Mouse (Mus musculus) granulocyte monocyte progenitor cell, adult 5-6 weeks (primary cell): ENCODE results near the gene Nova1. TPM values are rescaled to one million over a fixed set of nuclear protein-coding genes. Genes with fewer than 3 reads are reported as not detected.

Experiments used
- ATAC-seq: replicated peaks from 2 replicates; pipeline ENCODE4 v1.8.0; 2016; ENCODE audit warnings: mild to moderate bottlenecking, moderate TSS enrichment, inconsistent platforms; ENCODE audit not compliant: poor library complexity, severe bottlenecking
- total RNA-seq, 2 experiments: library from RNA; stranded (forward) in 1 of 2; stranded (reverse) in 1 of 2; fragments of 200-712, 200-1000 nt in 1 of 2; fragments of >200 nt in 1 of 2; fragmentation: Nextera tagmentation in 1 of 2; gene quantifications; 2 replicates each; pipeline ENCODE4 v1.2.3; 2014 to 2017

Gene Nova1
- total RNA-seq, 2 experiments from 2014 or later, result under 0.01 TPM; not detected in 1

DNA sequence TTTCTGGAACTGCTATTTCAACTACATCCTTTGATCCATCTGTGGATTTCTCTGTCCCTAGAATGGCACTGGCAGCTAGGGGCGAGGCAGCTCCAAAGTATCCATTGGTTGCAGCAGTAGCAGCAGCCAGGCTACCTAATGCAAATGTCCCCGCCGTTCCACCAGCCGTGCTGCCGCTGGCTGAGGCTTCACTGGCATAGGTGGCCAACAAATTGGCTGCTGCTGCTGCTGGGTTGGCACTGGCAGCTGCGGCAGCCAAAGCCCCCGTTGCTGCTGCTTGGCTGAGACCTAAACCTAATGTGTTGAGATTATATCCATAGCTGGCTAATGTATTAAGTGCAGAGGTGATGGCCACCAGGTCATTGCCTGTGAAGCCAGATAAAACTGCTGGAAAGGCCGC is 118.5 kb downstream of the Nova1 start:
- ATAC-seq, result no peak

DNA sequence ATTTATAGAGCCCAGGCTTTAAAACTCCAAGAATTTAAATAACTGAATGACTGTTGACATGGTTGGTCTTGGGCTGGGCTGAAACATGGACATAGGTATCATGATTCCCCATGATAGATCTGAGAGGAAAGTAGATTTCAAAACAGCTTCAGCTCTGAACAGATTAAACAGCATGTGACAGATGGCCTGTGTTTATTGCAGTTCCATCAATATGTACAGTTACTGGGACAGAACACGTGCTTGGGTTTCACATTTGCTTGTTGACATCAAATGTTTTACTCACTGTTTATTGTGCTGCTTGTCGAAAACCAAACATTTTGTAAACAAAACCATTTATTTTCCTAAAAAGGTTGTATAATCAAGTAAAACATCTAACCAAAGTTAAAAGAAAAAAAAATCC is 142.4 kb downstream of the Nova1 start:
- ATAC-seq, result no peak

DNA sequence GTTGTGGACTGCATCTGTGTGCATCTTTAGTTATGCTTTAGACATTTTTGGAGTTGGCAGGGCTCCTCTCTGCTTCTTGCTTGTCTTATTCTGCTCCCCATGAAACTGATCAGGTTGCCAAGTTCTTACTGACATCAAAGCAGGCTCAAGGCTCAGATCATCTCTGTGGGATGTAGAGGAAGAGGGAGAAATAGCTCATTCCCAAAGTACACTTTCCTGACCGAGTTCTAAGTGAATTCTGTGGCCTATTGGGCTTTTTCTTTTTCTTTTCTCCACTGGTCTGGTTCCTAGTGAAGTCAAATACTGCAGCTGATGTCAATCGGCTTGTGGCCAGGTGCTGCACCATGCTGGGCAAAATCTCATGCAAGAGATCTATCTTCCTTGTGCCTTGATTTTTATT is 152.0 kb downstream of the Nova1 start:
- no peak for ATAC-seq

DNA sequence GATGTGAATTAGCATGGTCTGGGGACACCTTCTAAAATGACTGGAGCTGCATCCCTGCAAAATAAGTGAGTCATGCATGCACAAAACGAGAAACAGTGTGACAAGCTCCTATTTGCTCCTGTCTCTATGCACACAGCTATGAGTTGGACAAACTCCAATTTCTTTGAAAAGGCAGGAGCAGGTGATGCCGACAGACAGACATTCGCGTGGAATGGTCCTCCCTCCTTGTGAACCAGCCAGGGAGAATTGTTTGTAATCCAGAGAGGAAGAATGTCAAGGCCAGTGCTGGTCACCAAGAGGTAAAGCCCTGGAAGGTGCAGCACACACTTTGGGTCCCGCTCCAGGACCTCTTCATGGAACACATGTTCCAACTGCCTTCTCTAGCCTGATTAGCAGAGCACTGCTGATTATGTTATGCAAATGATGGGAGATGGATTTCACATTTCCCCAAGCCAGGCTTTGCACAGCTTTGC is 172.6 kb downstream of the Nova1 start:
- ATAC-seq, result no peak

DNA sequence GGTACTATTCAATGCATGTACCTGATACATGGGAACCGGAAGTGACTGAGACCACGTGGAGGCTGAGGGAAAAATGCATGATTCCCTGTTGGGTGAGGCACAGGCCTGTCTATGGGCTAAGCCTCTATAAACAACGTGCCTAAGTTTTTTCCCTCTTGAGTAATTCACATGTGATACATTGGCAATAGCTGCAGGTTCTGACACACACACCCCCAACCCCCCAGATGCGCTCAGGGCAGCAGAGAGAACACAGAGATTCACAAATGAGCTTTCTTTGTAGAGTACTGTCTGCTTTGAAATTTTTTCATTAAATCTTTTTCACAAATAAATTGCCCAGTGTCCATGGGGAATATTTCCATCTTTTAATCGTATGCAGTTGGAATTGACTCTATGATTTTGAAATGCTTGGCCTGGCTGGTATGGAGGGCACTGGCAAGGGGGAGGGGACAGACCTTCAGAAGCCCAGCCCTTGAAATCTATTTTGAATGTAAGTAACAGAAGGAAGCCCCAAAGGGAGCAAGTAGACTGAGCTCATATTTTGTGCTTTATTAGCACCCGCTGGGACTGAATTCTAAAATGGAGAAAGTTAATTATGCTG is 173.3 kb downstream of the Nova1 start:
- no peak for ATAC-seq
